ENCODE assay signal across 14 mouse cellular contexts in genomic region chr3:137647427-137648100, GRCm38 (mm10). TPM values are rescaled to one million over a fixed set of nuclear protein-coding genes. Genes with fewer than 3 reads are reported as not detected.
A peak's percentile ranks its signal among the peaks of the same experiment; 100 is the strongest.
DNase-seq lines count a peak whose midpoint lies in the region; ATAC-seq and TF ChIP-seq lines count a peak whose summit lies in the region.
"Had no signal": no experiment of that assay in that cellular context is flagged by ENCODE, and none has a peak within 500 bp of the region (broad histone marks: within the 10 kb centered on the region; RNA-seq: fewer than 3 reads in every experiment).

No protein-coding gene starts in this region.

- H3K4me2 ChIP-seq in hindbrain, postnatal 0 days (ENCODE audit: low read depth, low read length): no peak overlapping the region
- no peak overlapping the region for H3K4me2 ChIP-seq in hindbrain, embryonic 13.5 days
- no peak overlapping the region for H3K4me2 ChIP-seq in embryonic facial prominence, embryonic 13.5 days
- H3K4me2 ChIP-seq in intestine, embryonic 15.5 days (replicated peaks): no peak overlapping the region
- H3K4me2 ChIP-seq: neural tube, embryonic 15.5 days had no signal

- peak; percentile 30 for DNase-seq in hindbrain, postnatal 0 days (ENCODE audit: low spot score)
- peak; percentile 14 to 25 for DNase-seq in layer of hippocampus, postnatal 36 days
- peak; percentile 30 for DNase-seq in mesoderm, embryonic 11.5 days (ENCODE audit: low read depth, low spot score)
- no peak for DNase-seq in adrenal gland, postnatal 25 days
- DNase-seq: heart, adult 18-20 months; thymus, postnatal 14 days had no signal

- no peaks in the 10 kb centered on the region for H3K36me3 ChIP-seq in hindbrain, postnatal 0 days (ENCODE audit: insufficient read depth, low read length)
- no peaks in the 10 kb centered on the region for H3K36me3 ChIP-seq in hindbrain, embryonic 13.5 days
- H3K36me3 ChIP-seq in embryonic facial prominence, embryonic 13.5 days: no peaks in the 10 kb centered on the region
- no peaks in the 10 kb centered on the region for H3K36me3 ChIP-seq in intestine, embryonic 15.5 days
- H3K36me3 ChIP-seq: neural tube, embryonic 15.5 days had no signal

- no peaks in the 10 kb centered on the region for H3K4me1 ChIP-seq in hindbrain, postnatal 0 days (ENCODE audit: insufficient read depth, low read length)
- no peaks in the 10 kb centered on the region; the same call in 1 of the 2 replicates for H3K4me1 ChIP-seq in hindbrain, embryonic 13.5 days (replicated peaks)
- H3K4me1 ChIP-seq in embryonic facial prominence, embryonic 13.5 days: no peaks in the 10 kb centered on the region; the same call in 1 of the 2 replicates
- H3K4me1 ChIP-seq in intestine, embryonic 15.5 days (replicated peaks): no peaks in the 10 kb centered on the region
- H3K4me1 ChIP-seq: neural tube, embryonic 15.5 days had no signal

- no peaks in the 10 kb centered on the region for H3K27me3 ChIP-seq in hindbrain, postnatal 0 days (ENCODE audit: insufficient read depth, low read length)
- H3K27me3 ChIP-seq in hindbrain, embryonic 13.5 days: no peaks in the 10 kb centered on the region
- no peaks in the 10 kb centered on the region for H3K27me3 ChIP-seq in embryonic facial prominence, embryonic 13.5 days
- H3K27me3 ChIP-seq in intestine, embryonic 15.5 days (replicated peaks): no peaks in the 10 kb centered on the region
- H3K27me3 ChIP-seq: CH12.LX; neural tube, embryonic 15.5 days had no signal

- no peak for TF ChIP-seq CTCF in hindbrain, postnatal 0 days (IDR thresholded peaks at IDR 0.05; ENCODE audit: low read depth)

- H3K9me3 ChIP-seq in hindbrain, postnatal 0 days (ENCODE audit: low read length): no peaks in the 10 kb centered on the region
- H3K9me3 ChIP-seq in hindbrain, embryonic 13.5 days: no peaks in the 10 kb centered on the region
- no peaks in the 10 kb centered on the region for H3K9me3 ChIP-seq in embryonic facial prominence, embryonic 13.5 days
- no peaks in the 10 kb centered on the region for H3K9me3 ChIP-seq in intestine, embryonic 15.5 days
- H3K9me3 ChIP-seq: neural tube, embryonic 15.5 days had no signal

- no peak overlapping the region for H3K9ac ChIP-seq in hindbrain, postnatal 0 days (replicated peaks; ENCODE audit: low read length)
- H3K9ac ChIP-seq in hindbrain, embryonic 13.5 days: no peak overlapping the region
- H3K9ac ChIP-seq in embryonic facial prominence, embryonic 13.5 days: no peak overlapping the region
- no peak overlapping the region for H3K9ac ChIP-seq in intestine, embryonic 15.5 days
- H3K9ac ChIP-seq: neural tube, embryonic 15.5 days had no signal

- H3K27ac ChIP-seq in hindbrain, postnatal 0 days: no peak overlapping the region
- no peak overlapping the region for H3K27ac ChIP-seq in hindbrain, embryonic 13.5 days
- 0 out of 2 replicates have a peak overlapping the region, but pooled peaks have one; percentile 22 for H3K27ac ChIP-seq in embryonic facial prominence, embryonic 13.5 days
- H3K27ac ChIP-seq in intestine, embryonic 15.5 days: no peak overlapping the region
- H3K27ac ChIP-seq: neural tube, embryonic 15.5 days had no signal

- no peak for ATAC-seq in hindbrain, postnatal 0 days
- ATAC-seq in hindbrain, embryonic 13.5 days (ENCODE audit: low FRiP score): no peak
- no peak for ATAC-seq in embryonic facial prominence, embryonic 13.5 days (ENCODE audit: insufficient number of reproducible peaks, insufficient read depth, low FRiP score, low TSS enrichment, low read depth)
- ATAC-seq in intestine, embryonic 15.5 days: no peak
- no peak for ATAC-seq in monocyte, adult 5-6 weeks (replicated peaks; ENCODE audit: insufficient number of reproducible peaks, low FRiP score, low TSS enrichment, poor library complexity, severe bottlenecking)

- H3K4me3 ChIP-seq in hindbrain, postnatal 0 days (ENCODE audit: low read length): no peak overlapping the region
- H3K4me3 ChIP-seq in hindbrain, embryonic 13.5 days: no peak overlapping the region
- no peak overlapping the region for H3K4me3 ChIP-seq in embryonic facial prominence, embryonic 13.5 days
- no peak overlapping the region for H3K4me3 ChIP-seq in intestine, embryonic 15.5 days (replicated peaks)
- H3K4me3 ChIP-seq: neural tube, embryonic 15.5 days had no signal

- WGBS in hindbrain, postnatal 0 days: 65% methylated on average over 12 of the region's 12 CpGs
- WGBS in hindbrain, embryonic 13.5 days: 75% methylated on average over 12 of the region's 12 CpGs
- 50% methylated on average over 12 of the region's 12 CpGs for WGBS in embryonic facial prominence, embryonic 13.5 days
- WGBS in intestine, embryonic 15.5 days: 74% methylated on average over 12 of the region's 12 CpGs

RNA-seq across cellular contexts. Expression of gene Gm21962, which starts 23.8 kb away (rescaled TPM):
- not detected in 2 replicates for total RNA-seq in hindbrain, postnatal 0 days (2014; rRNA removed)
- not detected in 2 replicates for polyA plus RNA-seq in hindbrain, postnatal 0 days (2015; fragmentation: Nextera tagmentation; extraction: Ambion mirVana)
- polyA plus RNA-seq in hindbrain, embryonic 13.5 days (2015; fragmentation: Nextera tagmentation; extraction: Ambion mirVana): not detected in 2 replicates
- polyA plus RNA-seq in embryonic facial prominence, embryonic 13.5 days (2015; fragmentation: Nextera tagmentation; extraction: Ambion mirVana): not detected in 2 replicates
- not detected for total RNA-seq in layer of hippocampus, postnatal 36 days (2021)
- not detected in 2 replicates for polyA plus RNA-seq in intestine, embryonic 15.5 days (2015; fragmentation: Nextera tagmentation; extraction: Ambion mirVana)
- total RNA-seq in monocyte, adult 5-6 weeks (2017): 0.57 TPM in 1 of 3 replicates, not detected in the others
- not detected in 2 replicates for total RNA-seq in adrenal gland, postnatal 25 days (2021)
- total RNA-seq: CH12.LX; heart, adult 18-20 months; layer of hippocampus, postnatal 25 days had no signal
- polyA plus RNA-seq: neural tube, embryonic 15.5 days; spleen, adult 2 months had no signal

RNA-seq across cellular contexts. Expression of gene Ddit4l, which starts 26.2 kb away (rescaled TPM):
- 2.4 and 3.0 TPM in 2 replicates for total RNA-seq in hindbrain, postnatal 0 days (2014; rRNA removed)
- 6.4 and 7.5 TPM in 2 replicates for polyA plus RNA-seq in hindbrain, postnatal 0 days (2015; fragmentation: Nextera tagmentation; extraction: Ambion mirVana)
- 9.6 and 12.5 TPM in 2 replicates for polyA plus RNA-seq in hindbrain, embryonic 13.5 days (2015; fragmentation: Nextera tagmentation; extraction: Ambion mirVana)
- 66.0 and 75.0 TPM in 2 replicates for polyA plus RNA-seq in embryonic facial prominence, embryonic 13.5 days (2015; fragmentation: Nextera tagmentation; extraction: Ambion mirVana)
- 10 to 100 TPM in 1 of 2 experiments, 1 to 10 TPM in 1; 7.7 to 10.9 TPM for total RNA-seq in layer of hippocampus, postnatal 36 days (2021)
- 1.9 and 3.8 TPM in 2 replicates for polyA plus RNA-seq in intestine, embryonic 15.5 days (2015; fragmentation: Nextera tagmentation; extraction: Ambion mirVana)
- total RNA-seq in monocyte, adult 5-6 weeks (2017): not detected in 3 replicates
- 0.70 and 1.7 TPM in 2 replicates for total RNA-seq in adrenal gland, postnatal 25 days (2021)
